Mouse (Mus musculus) lung, embryonic 14.5 days (tissue): Measurements from ENCODE around the gene Tuba8. TPM values are rescaled to one million over a fixed set of nuclear protein-coding genes. Genes with fewer than 3 reads are reported as not detected.

ENCODE experiments used
- ATAC-seq: fragments of 200-750 bp; cut with Nextera tagmentation; 2 replicates; pipeline ENCODE4 v1.8.0; 2017; ENCODE audit warnings: mild to moderate bottlenecking, moderate TSS enrichment, moderate library complexity; ENCODE audit not compliant: insufficient read depth
- DNase-seq: peaks from one replicate; pipeline ENCODE4 v3.0.0-alpha.2; 2015
- H3K27ac ChIP-seq: fragments of 300-500 bp; sonication (generic); 2 replicates; pipeline ENCODE4 v1.5.1; 2014; ENCODE audit warnings: low read depth, mild to moderate bottlenecking, moderate library complexity
- H3K27me3 ChIP-seq: fragments of 300-500 bp; sonication (generic); 2 replicates; pipeline ENCODE4 v1.6.1; 2014; ENCODE audit warnings: low read length, control low read depth; ENCODE audit not compliant: insufficient read depth
- H3K36me3 ChIP-seq: fragments of 300-500 bp; sonication (generic); 2 replicates; pipeline ENCODE4 v1.6.1; 2014; ENCODE audit warnings: control low read depth; ENCODE audit not compliant: insufficient read depth
- H3K4me1 ChIP-seq: fragments of 300-500 bp; sonication (generic); 2 replicates; pipeline ENCODE4 v1.6.1; 2014; ENCODE audit warnings: antibody characterized with exemption, control low read depth; ENCODE audit not compliant: insufficient read depth
- H3K4me2 ChIP-seq: fragments of 300-500 bp; sonication (generic); 2 replicates; pipeline ENCODE4 v1.6.1; 2014; ENCODE audit warnings: mild to moderate bottlenecking
- H3K4me3 ChIP-seq: fragments of 300-500 bp; sonication (generic); 2 replicates; pipeline ENCODE4 v1.5.1; 2014; ENCODE audit warnings: low read depth, low read length
- H3K9ac ChIP-seq: fragments of 300-500 bp; sonication (generic); 2 replicates; pipeline ENCODE4 v1.6.1; 2014
- H3K9me3 ChIP-seq: fragments of 300-500 bp; sonication (generic); 2 replicates; pipeline ENCODE4 v1.6.1; 2016; ENCODE audit warnings: low read depth, low read length, control low read depth
- CTCF ChIP-seq: IDR thresholded peaks from 2 replicates; pipeline ENCODE4 v1.5.1; 2016; ENCODE audit warnings: antibody characterized with exemption, low read depth
- whole genome bisulfite sequencing: fragments of 180-500 bp; shearing (Covaris S2); extraction: QIAGEN DNeasy Blood & Tissue Kit; methylation state at CpG from one replicate; pipeline ENCODE4 v1.1.7; 2014; 5-methylcytosine and 5-hydroxymethylcytosine counted together
- polyA plus RNA-seq: library from polyadenylated mRNA; unstranded; fragments of >200 nt; fragmentation: Nextera tagmentation; extraction: Ambion mirVana; gene quantifications from 2 replicates; pipeline ENCODE4 v1.2.1, GENCODE M21; 2014

Tuba8 gene
- polyA plus RNA-seq, 1 experiment from 2014 or later, result 2.1 TPM

GRCm38 (mm10) chr6:121250406-121250805 is 39.9 kb downstream of the Tuba8 start:
- no peak overlapping the region for H3K9ac ChIP-seq
- no peak overlapping the region for H3K4me2 ChIP-seq
- WGBS, result 66% methylated on average over 1 of the region's 1 CpGs
- no peak overlapping the region for H3K4me3 ChIP-seq
- no peaks in the 10 kb centered on the region for H3K36me3 ChIP-seq
- H3K27me3 ChIP-seq, result no peaks in the 10 kb centered on the region
- no peak for ATAC-seq
- no peak for DNase-seq
- H3K4me1 ChIP-seq, result no peaks in the 10 kb centered on the region
- no peak overlapping the region for H3K27ac ChIP-seq
- H3K9me3 ChIP-seq, result no peaks in the 10 kb centered on the region
- TF ChIP-seq CTCF, result no peak

GRCm38 (mm10) chr6:121251256-121251655 is 40.8 kb downstream of the Tuba8 start:
- Histone ChIP-seq H3K4me2 (no peak overlapping the region), H3K27ac (no peak overlapping the region), H3K9me3 (no peaks in the 10 kb centered on the region), H3K27me3 (no peaks in the 10 kb centered on the region), H3K4me1 (no peaks in the 10 kb centered on the region), H3K4me3 (no peak overlapping the region), H3K36me3 (no peaks in the 10 kb centered on the region), H3K9ac (no peak overlapping the region)
- ATAC-seq (no peak), DNase-seq (no peak)
- no peak for TF ChIP-seq CTCF
- WGBS, result 61% methylated on average over 5 of the region's 5 CpGs

GRCm38 (mm10) chr6:121260548-121260947 is 50.1 kb downstream of the Tuba8 start:
- Histone ChIP-seq H3K36me3 (no peaks in the 10 kb centered on the region), H3K4me1 (no peaks in the 10 kb centered on the region), H3K9me3 (peaks cover 5% of the 10 kb centered on the region; the same call in 1 of the 2 replicates), H3K27me3 (no peaks in the 10 kb centered on the region), H3K27ac (no peak overlapping the region), H3K4me3 (no peak overlapping the region), H3K9ac (no peak overlapping the region), H3K4me2 (no peak overlapping the region)
- DNase-seq, result peak; percentile 89
- peak; percentile 47; the same call in 1 of the 2 replicates for ATAC-seq
- TF ChIP-seq CTCF, result peak; percentile 86
- WGBS, result 29% methylated on average over 9 of the region's 9 CpGs

- no peak for ATAC-seq
- no peak overlapping the region for H3K4me2 ChIP-seq
- no peak for TF ChIP-seq CTCF
- no peaks in the 10 kb centered on the region for H3K27me3 ChIP-seq
- 59% methylated on average over 8 of the region's 8 CpGs for WGBS
- H3K9me3 ChIP-seq, result peaks cover 10% of the 10 kb centered on the region; the same call in 1 of the 2 replicates
- H3K4me1 ChIP-seq, result no peaks in the 10 kb centered on the region
- no peak overlapping the region for H3K9ac ChIP-seq
- H3K27ac ChIP-seq, result no peak overlapping the region
- H3K4me3 ChIP-seq, result no peak overlapping the region
- DNase-seq, result no peak
- no peaks in the 10 kb centered on the region for H3K36me3 ChIP-seq
Observed at GRCm38 (mm10) chr6:121261233-121261632, 50.7 kb downstream of the Tuba8 start.

- TF ChIP-seq CTCF, result no peak
Observed at GRCm38 (mm10) chr6:121262004-121262403, 51.5 kb downstream of the Tuba8 start.

GRCm38 (mm10) chr6:121262496-121262895 is 52.0 kb downstream of the Tuba8 start:
- H3K4me1 ChIP-seq, result no peaks in the 10 kb centered on the region
- H3K9me3 ChIP-seq, result peaks cover 9% of the 10 kb centered on the region; the same call in 1 of the 2 replicates
- H3K27ac ChIP-seq, result no peak overlapping the region
- H3K4me3 ChIP-seq, result no peak overlapping the region
- ATAC-seq (no peak), DNase-seq (no peak)
- no peak overlapping the region for H3K4me2 ChIP-seq
- TF ChIP-seq CTCF, result no peak
- H3K36me3 ChIP-seq, result no peaks in the 10 kb centered on the region
- H3K9ac ChIP-seq, result no peak overlapping the region
- H3K27me3 ChIP-seq, result no peaks in the 10 kb centered on the region
- 87% methylated on average over 11 of the region's 11 CpGs for WGBS

More at GRCm38 (mm10) chr6:121262004-121262403, 51.5 kb downstream of the Tuba8 start:
- Histone ChIP-seq H3K27ac (no peak overlapping the region), H3K4me2 (no peak overlapping the region), H3K9me3 (peaks cover 10% of the 10 kb centered on the region; the same call in 1 of the 2 replicates), H3K9ac (no peak overlapping the region), H3K4me3 (no peak overlapping the region), H3K27me3 (no peaks in the 10 kb centered on the region), H3K36me3 (no peaks in the 10 kb centered on the region), H3K4me1 (no peaks in the 10 kb centered on the region)
- DNase-seq (no peak), ATAC-seq (no peak)
- 82% methylated on average over 10 of the region's 10 CpGs for WGBS

GRCm38 (mm10) chr6:121270156-121270555 is 59.7 kb downstream of the Tuba8 start:
- DNase-seq (no peak), ATAC-seq (no peak)
- H3K4me1 ChIP-seq, result no peaks in the 10 kb centered on the region
- TF ChIP-seq CTCF, result no peak
- no peak overlapping the region for H3K27ac ChIP-seq
- WGBS, result 75% methylated on average over 6 of the region's 6 CpGs
- no peak overlapping the region for H3K4me3 ChIP-seq
- no peaks in the 10 kb centered on the region for H3K27me3 ChIP-seq
- peaks cover 5% of the 10 kb centered on the region; the same call in 1 of the 2 replicates for H3K9me3 ChIP-seq
- H3K36me3 ChIP-seq, result no peaks in the 10 kb centered on the region
- no peak overlapping the region for H3K9ac ChIP-seq
- H3K4me2 ChIP-seq, result no peak overlapping the region
